Mouse (Mus musculus) embryo, embryonic 10.5 days (tissue): ENCODE measurements at regions not wholly inside any gene's neighbourhood (a gene's known extent, or its start where the extent isn't known, plus 50 kb on each side); places are given as distances from the start of the nearest gene placed in this dataset.

Experiments used
- DNase-seq: peaks from one replicate; pipeline ENCODE4 v3.0.0-alpha.2; 2015; ENCODE audit warnings: low spot score

GRCm38 (mm10) chr14:95949512-95949911 is 68.5 kb downstream of the 4921530L21Rik start:
- peak; percentile 8 for DNase-seq

- no peak for DNase-seq
Observed at GRCm38 (mm10) chr14:95956056-95956729, 75.1 kb downstream of the 4921530L21Rik start.

- peak; percentile 33 for DNase-seq
Observed at GRCm38 (mm10) chr14:95984021-95984420, 103.0 kb downstream of the 4921530L21Rik start.

GRCm38 (mm10) chr14:95998356-95998755 is 117.3 kb downstream of the 4921530L21Rik start:
- no peak for DNase-seq

- DNase-seq: no peak
Observed at GRCm38 (mm10) chr14:96021646-96022045, 140.6 kb downstream of the 4921530L21Rik start.
